ENCODE assay signal across 1 mouse cellular context in the genomic region with DNA sequence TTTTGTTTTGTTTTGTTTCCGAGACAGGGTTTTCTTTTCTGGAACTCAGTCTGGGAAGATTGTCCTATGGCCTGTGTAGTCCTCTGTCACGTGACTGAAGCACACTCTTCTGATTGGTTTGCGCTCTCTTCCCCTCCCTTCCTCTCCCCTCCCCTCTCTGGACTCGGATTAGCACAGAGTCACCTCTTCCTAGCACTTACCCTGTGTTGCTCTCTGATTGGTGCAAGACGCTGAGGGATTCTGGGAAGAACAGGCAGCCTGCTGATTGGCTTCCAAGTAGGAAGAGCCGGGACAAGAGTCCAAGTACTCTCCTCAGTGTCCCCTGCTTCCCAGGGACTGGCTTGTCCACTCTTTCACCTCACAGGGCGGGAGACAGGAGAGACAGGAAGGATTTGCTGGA.
TF ChIP-seq lines count a peak whose summit lies in the region.

No protein-coding gene starts in this region.

TF ChIP-seq in MEL, 35 proteins besides CTCF, POLR2A, EP300 and RAD21 (continued from another document):
- TF ChIP-seq SIN3A (IDR thresholded peaks at IDR 0.05; ENCODE audit: low read length) (no peak), CHD2 (IDR thresholded peaks at IDR 0.05; ENCODE audit: low read length) (no peak), KAT2A (conservative IDR thresholded peaks at IDR 0.05; ENCODE audit: low read depth, low read length) (no peak), SMC3 (IDR thresholded peaks at IDR 0.05; ENCODE audit: low read depth, low read length) (no peak), NRF1 (IDR thresholded peaks at IDR 0.05; ENCODE audit: insufficient read depth, low read depth, low read length, poor library complexity, severe bottlenecking) (no peak), HCFC1 (IDR thresholded peaks at IDR 0.05; ENCODE audit: low read depth, low read length) (peak; percentile 64; the same call in 1 of the 2 replicates), USF2 (IDR thresholded peaks at IDR 0.05; ENCODE audit: borderline replicate concordance in 1 of 2, insufficient read depth in 1 of 2, low read depth in 1 of 2, low read length in 2 of 2) (peak; percentile 76 to 92), ZNF384 (IDR thresholded peaks at IDR 0.05; ENCODE audit: low read depth, low read length) (no peak), BHLHE40 (IDR thresholded peaks at IDR 0.05; ENCODE audit: borderline replicate concordance, low read depth, low read length) (no peak), USF1 (IDR thresholded peaks at IDR 0.05; ENCODE audit: low read depth, low read length) (peak; percentile 97), MAX (IDR thresholded peaks at IDR 0.05; ENCODE audit: low read length) (peak; percentile 90), MYB (IDR thresholded peaks at IDR 0.05; ENCODE audit: low read depth, low read length) (no peak), GABPA (IDR thresholded peaks at IDR 0.05; ENCODE audit: low read depth, low read length) (no peak), ETS1 (IDR thresholded peaks at IDR 0.05; ENCODE audit: low read depth, low read length) (no peak), MEF2A (IDR thresholded peaks at IDR 0.05; ENCODE audit: extremely low read depth, insufficient replicate concordance, low read depth, low read length, poor library complexity, severe bottlenecking) (no peak), TBP (IDR thresholded peaks at IDR 0.05; ENCODE audit: low read depth, low read length) (0 out of 2 replicates have a peak, but pooled peaks have one; percentile 53), GATA1 (IDR thresholded peaks at IDR 0.05; ENCODE audit: low read depth, low read length) (no peak), MAZ (IDR thresholded peaks at IDR 0.05; ENCODE audit: low read depth, low read length) (no peak), RCOR1 (IDR thresholded peaks at IDR 0.05; ENCODE audit: low read depth, low read length) (no peak), TCF12 (IDR thresholded peaks at IDR 0.05; ENCODE audit: low read depth, low read length) (no peak), ZMIZ1 (IDR thresholded peaks at IDR 0.05; ENCODE audit: low read depth, low read length) (no peak)
